Mouse (Mus musculus): ENCODE data around the gene Larp1. TPM values are rescaled to one million over a fixed set of nuclear protein-coding genes. Genes with fewer than 3 reads are reported as not detected.
A peak's percentile ranks its signal among the peaks of the same experiment; 100 is the strongest.

The Larp1 gene
- total RNA-seq (2022) = 10 to 100 TPM; 91.6 to 96.7 (median 94.3) TPM

DNA sequence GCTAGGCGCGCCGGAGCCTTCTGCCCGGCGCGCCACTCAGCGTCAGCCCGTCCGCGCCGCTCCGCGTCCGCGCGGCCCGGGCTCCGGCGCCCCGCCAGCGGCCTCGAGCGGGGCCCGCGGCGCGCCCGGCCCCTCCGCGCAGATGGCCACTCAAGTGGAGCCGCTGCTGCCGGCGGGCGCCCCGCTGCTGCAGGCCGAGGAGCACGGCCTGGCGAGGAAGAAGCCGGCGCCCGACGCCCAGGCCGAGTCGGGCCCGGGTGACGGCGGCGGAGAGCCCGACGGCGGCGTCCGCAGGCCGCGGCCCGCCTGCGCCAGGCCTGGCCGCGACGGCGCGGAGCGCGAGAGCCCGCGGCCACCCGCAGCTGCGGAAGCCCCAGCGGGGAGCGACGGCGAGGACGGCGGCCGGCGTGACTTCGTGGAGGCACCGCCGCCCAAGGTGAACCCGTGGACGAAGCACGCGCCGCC is at the start of gene Larp1:
Gene Larp1, plus strand, starts transcription at position 14 of the 465 bp plus-strand sequence.
- no peak for DNase-seq (ENCODE audit: low spot score in 2 of 2)

DNA sequence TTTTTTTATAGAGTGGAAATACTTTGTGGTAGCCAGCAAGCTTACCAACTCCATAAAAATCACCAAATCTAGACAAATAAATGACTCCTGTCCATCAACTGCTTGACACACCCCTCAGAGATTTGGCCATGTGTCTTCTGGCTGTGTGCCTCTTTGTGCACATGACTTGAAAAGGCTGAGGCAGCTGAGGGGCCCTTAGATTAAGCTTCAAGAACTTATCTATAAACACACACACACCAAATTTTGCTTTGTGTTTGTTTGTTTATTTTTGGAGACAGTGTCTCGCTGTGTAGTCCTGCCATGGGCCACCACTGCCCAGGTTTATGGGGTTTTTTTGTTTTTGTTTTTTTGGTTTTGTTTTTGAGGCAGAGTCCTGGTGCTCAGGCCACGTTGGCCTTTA is 48.9 kb upstream of the Larp1 start:
- no peak for DNase-seq (ENCODE audit: low spot score in 2 of 2)

DNA sequence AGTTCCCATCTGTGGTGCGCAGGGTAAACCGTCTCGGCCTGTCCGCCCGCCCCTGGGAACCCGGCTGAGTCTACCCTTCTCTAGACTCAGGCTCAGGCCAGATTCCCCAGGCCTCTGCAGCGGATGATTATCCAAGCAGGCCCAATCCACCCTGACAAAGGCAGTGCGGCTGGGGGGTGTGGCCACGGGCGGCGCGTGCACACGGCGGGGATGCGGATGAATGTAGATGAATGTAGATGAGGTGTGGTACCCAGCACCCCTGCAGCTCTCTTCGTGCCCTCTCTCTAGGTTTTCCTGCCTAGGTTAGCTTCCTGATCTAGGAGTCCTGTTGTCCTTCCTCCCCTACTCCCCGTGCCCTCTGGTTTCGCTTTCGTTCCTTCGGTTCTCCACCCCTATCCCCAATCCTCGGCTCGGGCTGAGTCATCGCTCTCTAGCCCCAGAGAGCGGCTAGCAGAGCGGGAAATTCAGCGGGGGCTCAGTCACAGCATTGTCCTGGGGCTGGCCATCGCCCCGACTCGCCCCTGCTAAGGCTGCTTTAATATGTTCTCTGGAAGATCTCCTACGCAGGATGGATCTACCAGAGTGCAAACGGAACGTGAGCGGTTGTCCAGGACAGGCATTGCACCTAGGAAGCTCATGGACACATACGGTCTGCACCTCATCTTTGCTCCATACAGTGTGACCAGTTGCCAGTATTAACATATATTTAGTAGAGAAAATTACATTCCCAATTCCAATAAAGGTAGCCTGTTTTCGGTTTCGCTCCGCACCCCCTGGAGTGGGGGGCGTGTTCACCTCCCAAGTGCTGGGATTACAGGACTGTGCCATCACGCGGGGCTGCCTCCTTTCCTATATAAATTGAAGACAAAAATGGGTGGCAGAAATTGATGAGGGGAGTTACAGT is 46.2 kb upstream of the Larp1 start:
- DNase-seq (ENCODE audit: low spot score in 2 of 2) = peak; percentile 69 to 75

DNA sequence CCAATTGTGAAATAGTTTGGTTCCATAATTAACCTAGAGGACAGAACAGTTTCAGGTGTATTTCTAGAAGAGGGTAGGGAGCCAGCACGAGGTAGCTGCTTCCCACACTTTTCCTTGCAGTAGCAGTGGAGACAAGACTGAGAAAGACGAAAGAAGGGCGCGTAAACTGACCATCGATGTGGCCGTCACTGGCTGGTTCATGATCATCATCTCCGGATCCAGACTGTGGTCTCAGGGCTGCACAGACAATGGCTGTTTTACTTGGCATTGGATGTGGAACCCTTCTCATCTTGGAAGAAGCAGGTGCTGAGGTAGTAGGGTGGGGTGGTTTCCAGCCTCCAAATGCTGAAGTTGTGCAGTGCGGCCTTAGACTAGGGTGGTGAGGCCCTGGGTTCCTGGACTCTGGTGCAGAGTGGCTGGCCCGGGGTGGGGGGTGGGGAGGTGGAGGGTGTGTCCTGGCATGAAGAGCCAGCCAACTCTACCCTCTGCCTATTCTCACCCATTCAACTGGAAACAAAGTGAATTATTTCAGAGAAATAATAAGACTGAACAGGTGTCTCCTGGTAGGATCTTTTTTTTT is 45.5 kb upstream of the Larp1 start:
- no peak for DNase-seq (ENCODE audit: low spot score in 2 of 2)

DNA sequence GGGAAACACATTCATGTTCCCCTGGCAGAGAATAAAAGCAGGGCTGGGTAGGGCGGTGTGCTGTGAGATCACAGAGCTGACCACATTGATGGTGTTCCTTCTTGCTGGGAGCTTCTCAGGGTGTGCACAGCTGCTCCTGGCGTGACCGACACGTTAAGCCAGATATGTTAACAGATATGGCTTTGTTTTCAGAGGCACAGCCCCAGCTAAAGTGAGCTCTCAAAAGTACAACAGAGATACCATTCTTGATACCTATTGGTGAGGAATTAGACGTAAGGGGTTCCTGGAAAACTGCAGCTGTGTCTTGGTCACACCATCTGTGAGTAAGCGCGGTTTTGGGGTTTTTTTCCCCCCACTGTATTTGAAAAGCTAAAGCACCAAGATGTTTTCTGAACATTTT is 42.2 kb upstream of the Larp1 start:
- DNase-seq (ENCODE audit: low spot score in 2 of 2) = no peak

DNA sequence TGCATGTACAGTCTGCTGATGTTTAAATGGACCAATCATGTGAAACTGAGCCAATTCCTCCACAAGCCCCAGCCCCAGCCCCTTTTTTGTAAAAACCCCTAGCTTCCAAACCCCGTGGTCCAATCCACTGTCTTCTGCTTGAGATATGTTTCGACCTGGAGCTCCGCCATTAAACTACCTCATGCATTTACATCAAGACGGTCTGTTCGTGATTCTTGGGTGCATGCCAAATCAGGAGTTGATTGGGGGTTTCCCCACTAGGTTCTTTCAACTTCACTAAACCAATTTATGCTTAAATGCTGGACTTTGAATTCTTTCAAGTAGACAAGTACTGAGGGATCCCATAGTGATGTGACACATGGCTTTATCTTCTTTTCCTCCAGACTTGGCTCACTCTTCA is 40.6 kb upstream of the Larp1 start:
- no peak for DNase-seq (ENCODE audit: low spot score in 2 of 2)

DNA sequence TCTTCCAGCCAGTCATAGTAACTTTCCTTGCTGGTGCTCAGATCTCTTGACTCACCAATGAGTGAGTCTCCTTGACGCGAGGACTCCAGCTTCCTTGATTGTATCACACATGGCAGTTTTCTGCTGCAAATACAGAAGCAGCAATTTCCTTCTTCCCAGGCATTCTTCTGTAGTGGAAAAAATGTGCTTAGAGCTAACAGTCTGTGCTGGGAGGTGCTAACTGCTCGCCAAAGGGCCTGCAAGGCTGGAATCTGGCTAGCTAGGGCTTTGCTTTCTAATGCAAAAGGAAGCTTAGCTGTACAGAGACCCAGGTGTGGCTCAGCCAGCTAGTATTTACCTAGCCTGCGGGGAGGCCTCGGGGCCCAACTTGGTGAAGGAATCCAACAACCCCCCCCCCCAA is 38.3 kb upstream of the Larp1 start:
- DNase-seq (ENCODE audit: low spot score in 2 of 2) = no peak

DNA sequence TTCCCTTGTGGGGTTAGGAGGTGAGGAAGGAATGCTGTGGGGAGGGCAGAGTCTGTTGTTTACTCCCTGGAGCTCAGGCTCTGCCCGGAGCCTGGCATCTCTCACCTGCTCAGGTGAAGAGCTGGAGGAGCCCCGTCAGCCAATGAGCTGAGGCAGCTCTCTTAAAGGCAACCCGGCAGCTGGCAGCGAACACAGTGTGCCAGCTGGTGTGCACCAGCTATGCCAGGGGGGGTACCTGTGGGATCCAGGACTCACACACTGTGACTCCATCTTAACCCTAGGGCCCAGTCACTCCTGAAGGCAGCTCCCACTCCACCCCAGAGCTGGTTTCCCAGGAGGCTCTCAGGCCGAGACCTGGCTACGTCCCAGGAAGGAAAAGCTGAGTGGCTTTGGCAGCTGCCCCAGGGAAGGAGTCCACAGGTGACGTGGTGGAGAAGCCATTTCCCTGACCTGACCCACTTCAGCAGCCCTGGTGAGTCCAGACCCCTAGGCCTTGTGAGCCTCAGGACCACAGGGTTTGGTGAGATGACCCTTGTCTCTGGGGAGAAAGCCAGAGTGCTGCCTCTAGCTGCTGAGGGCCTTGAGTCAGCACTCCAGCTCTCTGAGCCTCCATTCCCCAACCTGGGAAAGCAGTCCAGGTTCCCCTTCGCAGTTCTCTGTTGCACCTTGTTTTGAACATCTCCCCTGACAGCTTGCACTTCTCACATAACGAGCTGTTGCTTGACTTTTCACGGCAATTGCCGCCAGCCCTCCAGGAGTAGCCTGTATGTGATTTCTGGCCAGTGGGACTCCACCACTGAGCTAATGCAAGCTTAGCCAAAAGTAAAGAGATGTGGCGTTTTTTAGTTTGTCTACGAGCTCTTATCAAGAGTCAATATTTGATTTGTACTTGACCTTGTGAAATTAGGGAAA is 35.6 kb upstream of the Larp1 start:
- no peak for DNase-seq (ENCODE audit: low spot score in 2 of 2)

DNA sequence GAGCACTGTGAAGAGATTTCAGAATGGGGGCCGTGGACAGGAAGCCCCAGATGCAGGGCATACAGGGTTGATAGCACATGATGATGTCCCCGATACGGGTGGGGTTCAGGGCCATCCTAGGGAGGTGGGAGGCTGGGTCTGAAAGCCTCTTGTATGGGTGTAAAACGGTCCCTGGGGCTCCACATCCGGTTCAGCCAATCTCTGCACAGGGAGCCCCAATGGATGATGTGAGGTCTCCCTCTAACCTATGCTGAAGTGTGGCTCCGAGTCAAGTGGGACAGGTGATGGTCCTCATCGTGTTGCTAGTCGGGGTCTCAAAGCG is 35.0 kb upstream of the Larp1 start:
- no peak for DNase-seq (ENCODE audit: low spot score in 2 of 2)

DNA sequence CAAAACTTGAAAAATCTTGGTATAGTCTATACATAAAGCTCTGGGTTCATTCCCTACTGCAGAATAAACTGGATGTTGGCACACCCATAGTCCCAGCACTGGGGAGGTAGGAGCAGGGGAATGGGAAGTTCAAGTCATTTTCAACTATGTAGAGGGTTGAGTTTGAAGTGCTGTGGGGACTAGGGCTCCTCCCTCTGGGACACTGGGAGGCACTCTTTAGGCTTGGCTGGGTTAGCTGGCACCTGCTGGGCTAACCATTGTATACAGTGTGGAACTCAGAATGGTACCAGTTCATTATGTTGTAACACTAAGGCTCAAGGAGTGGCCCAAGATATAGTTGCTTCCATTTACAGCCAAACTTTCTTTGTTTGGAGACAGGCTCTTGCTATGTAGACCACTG is 33.0 kb upstream of the Larp1 start:
- DNase-seq (ENCODE audit: low spot score in 2 of 2) = no peak

DNA sequence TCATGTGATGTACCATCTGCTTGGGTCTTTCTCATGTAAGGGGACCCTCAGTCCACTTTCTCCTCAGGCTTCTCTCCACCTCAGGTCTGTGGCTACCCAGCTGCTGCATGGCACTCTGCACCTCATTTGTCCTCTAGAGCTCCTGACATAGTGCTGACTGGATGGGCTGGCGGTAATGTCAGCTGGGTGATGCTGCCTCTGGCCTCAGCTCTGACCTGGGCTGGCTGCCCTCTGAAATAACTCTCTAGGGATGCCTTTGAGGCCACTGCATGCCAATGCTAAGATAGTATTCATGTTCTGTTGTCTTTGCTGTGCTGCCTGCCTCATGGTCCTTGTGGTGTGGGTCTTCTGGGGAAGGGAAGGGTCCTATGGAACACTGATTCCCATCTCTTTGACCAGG is 31.2 kb upstream of the Larp1 start:
- DNase-seq (ENCODE audit: low spot score in 2 of 2) = no peak

DNA sequence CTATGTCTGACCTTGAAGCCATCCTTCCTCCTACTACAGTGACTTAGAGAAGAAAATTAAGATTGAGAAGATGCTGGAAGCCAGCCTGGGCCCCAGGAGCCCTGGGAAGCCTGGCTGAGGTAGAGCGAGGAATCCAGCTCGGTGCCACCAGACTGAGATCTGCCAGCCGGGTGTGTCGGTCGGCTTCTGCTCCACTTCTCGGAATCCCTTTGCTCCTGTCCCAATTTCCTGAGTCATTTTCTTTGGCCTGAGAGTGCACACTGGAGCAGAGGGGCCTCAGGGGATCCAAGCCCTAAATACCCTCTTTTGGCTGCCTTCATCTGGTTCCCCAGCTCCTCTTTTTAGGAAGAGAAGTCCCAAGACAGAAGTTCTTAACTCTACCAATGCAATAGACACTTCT is 29.2 kb upstream of the Larp1 start:
- DNase-seq (ENCODE audit: low spot score in 2 of 2) = no peak

DNA sequence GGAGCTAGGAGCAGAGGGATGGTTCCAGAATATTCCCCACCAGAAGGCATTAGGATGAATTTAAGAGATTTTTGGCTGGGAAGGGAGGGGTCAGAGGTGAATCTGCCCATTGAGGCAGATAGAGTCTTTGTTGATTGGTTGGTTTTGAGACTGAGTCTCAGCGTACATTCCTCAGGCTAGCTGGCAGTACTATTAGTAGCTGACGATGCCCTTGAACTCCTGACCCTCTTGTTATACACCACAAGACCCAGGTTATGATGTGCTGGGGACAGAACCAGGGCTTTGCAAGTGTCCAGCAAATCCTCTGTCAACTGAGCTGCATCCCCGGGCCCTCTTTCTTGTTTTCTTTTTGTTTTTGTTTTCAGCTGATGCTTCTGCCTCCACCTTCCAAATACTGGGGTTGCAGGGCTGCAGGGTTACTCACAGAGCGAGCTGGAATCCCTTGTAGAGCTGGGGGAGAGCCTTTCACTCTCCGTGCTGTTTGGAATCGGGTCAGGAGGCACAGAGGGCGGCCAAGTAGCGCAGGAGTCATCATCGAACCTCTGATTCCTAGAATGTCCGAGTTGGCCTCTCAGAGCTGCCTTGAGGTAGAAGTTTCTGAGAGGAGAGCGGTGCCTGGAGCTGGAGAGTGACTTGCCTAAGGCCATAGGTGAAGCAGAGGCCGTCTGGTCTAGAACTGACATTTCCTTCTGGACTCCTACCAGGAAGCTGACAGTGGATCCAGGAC is 27.6 kb upstream of the Larp1 start:
- DNase-seq (ENCODE audit: low spot score in 2 of 2) = no peak

DNA sequence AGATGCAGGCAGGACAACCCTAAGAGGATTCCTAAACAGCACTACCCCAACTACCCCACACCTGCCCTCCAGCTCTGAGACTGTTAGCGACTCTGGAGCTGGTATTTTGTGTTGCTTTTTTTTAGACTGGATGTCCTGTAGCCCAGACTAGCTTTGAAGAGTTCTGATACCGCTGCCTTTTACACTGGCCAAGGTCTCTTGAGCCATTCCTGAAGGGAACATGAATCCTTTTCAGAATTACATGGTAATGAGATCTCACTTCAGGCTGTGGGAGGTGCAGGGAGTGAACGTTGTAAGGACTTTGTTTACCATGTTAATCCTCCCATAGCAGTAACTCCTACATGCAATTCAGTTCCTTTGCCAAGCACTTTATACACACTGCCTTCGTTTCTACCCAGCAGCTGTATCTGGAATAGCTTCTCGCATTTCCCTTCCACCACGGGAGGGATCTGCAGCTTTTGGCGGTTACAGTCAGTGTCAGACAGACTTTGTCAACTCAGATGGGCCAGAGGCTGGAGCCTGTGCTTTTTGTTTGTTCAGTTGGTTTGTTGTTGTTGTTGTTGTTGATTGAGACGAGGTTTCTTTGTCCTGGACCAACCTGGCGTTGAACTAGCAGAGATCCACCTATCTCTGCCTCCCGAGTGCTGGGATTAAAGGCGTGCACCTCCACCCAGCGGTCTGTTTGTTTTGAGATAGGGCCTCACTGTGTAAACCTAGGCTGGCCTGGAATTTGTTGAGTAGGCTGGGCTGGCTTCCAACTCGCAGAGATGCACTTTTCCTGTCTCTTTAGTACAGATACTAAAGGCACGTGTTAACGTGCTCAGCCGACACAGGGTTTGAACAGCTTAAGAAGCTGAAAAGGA is 25.2 kb upstream of the Larp1 start:
- no peak for DNase-seq (ENCODE audit: low spot score in 2 of 2)

DNA sequence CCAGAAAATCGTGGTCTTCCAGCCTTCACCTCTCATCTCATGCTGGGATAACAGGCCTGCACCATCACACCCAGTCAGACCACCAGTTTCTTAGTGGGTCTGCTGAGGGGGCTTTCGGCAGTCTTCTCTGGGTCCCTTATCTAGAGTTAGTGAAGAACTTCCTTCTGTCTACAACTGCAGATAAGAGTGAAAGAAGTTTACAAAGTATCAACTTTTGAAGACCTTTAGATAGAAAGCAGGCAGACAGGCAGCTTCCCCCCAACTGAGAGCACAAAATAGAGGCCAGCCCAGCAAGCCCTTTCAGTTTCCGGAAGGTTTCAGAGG is 24.6 kb upstream of the Larp1 start:
- DNase-seq (ENCODE audit: low spot score in 2 of 2) = no peak

DNA sequence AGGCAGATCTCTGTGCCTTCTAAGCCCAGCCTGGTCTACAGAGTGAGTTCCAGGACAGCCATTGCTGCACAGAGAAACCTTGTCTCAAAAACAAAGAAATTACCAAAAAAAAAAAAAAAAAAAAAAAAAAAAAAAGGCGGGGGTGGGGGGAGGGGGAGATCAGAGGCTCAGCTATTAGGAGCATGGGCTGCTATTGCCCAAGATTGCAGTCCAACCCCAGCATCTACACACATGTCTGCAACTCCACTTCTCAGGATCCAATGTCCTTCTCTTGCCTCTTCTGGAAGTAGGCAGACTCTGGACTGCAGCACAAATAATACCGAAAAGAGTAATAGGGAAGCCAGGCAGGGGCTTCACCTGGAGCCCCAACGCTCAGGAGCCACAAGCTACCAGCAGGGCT is 23.4 kb upstream of the Larp1 start:
- no peak for DNase-seq (ENCODE audit: low spot score in 2 of 2)

DNA sequence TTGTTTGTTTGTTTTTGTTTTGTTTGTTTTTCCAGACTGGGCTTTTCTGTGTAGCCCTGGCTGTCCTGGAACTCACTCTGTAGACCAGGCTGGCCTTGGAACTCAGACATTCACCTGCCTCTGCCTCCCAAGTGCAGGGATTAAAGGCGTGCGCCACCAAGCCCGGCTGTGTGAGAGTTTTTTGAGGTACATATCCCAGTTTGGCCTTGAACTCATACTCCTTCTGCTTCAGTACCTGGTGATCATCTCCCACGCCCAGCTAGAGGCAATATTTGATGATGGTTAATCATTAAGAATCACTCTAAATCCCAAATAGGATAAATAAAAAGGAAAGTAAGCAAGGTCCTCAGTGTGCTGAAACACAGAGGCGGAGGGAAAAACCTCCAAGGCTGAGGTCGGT is 22.8 kb upstream of the Larp1 start:
- DNase-seq (ENCODE audit: low spot score in 2 of 2) = no peak

DNA sequence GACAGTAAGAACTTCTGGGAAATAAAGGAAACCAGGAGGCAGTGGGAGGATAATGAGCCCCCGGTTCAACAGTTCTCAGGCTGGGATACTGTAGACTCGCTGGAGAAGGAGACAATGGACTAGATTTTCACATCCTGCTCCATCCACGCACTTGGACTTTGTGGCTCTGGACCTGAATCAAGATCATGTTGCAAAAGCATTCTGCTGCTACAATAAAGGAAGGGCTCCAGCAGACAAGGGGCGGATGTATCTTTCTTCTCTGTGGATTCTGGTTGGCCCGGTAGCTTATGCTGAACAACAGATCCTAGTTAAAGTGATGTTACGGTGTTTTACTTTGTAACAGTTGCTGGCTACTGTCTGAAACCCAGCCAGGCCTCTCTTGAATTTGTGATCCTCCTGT is 22.4 kb upstream of the Larp1 start:
- DNase-seq (ENCODE audit: low spot score in 2 of 2) = no peak

DNA sequence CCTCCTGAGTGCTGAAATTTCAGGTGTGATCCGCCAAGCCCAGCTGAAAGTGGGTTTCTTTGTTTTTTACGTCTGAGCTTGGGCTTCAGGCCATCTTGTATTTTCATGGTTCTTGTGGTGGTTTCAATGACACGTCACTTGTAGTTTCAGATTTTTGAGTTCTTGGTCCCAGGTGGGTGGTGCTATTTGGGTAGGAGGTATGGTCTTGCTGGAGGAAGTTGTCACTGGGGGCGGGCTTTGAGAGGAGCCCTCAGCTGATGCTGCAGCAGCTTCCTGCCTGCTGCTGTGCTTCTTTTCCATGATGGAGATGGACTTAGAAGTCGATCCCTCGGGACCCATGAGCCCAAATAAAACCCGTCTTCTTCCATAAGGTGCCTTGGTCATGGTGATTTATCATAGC is 22.0 kb upstream of the Larp1 start:
- DNase-seq (ENCODE audit: low spot score in 2 of 2) = no peak

DNA sequence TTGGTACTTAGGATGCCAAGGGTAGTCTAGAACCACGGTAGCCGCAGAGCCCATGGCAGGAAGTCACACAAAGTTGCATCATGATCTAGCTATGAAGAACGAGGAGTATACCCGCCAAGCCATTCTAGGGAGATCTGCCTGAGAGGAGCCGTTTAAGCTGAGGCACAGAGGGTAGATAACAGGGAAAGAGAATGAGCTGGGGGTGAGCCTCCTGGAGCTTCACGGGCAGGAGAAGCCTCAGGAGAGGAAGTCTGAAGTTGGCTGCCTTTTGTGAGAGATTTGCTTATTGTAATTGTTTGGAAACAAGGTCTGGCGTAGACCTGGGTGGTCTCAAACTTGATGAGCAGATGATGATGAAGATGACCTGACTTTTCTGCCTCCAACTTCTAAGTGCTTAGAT is 10.7 kb upstream of the Larp1 start:
- no peak for DNase-seq (ENCODE audit: low spot score in 2 of 2)

DNA sequence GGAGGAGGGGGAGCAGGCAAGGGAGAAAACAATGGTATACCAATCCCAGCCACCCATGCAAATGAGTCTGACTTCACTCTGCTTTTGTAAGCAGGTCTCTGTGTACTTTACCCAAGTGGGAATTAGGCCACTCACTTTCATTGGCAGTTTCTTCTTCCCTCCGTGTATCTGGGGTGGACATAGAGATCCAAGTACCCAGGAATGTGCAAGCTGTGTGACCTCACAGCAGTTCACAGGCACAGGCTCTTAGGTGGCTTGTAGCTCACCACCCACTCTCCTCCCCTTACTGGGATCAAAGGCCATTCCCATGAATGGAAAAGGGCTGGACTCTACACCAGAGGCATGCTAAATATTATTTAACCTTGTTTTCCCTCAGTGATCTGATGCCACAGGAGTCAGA is 10.0 kb upstream of the Larp1 start:
- DNase-seq (ENCODE audit: low spot score in 2 of 2) = no peak

All from layer of hippocampus, adult 8-10 months (tissue).